Mouse (Mus musculus): ENCODE results near the gene Copa.

- TF ChIP-seq CTCF (conservative IDR thresholded peaks at IDR 0.05; ENCODE audit: low read length), result no peak
- TF ChIP-seq POU5F1 (IDR thresholded peaks at IDR 0.05; ENCODE audit: borderline replicate concordance, low read length), result no peak
Measured at GRCm38 (mm10) chr1:172134072-172134471, 51.7 kb downstream of the Copa start.

All from E14TG2a.4 (cell line).